Mouse (Mus musculus): ENCODE results near the gene Tmem232.

DNA sequence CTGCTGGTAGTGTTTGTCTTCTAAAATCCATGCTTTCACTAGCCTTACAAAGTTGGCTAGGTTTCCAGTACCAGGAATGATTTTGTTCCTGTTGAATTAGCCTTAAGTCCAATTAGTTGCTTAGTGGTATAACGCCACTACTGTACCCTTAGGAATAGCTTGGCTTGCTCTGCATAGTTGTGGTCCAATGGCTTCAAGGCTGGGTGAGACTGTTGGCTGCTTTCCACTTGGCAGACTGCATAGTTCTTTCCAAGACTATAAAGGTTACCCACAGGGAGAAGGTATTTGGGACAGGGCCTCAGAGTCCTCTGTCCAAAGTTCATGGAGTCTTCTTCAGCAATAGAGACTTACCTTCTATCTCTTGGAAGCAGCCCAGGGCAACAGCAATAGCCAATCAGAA lies 139.7 kb downstream of the Tmem232 start:
- no peak for TF ChIP-seq TAL1 (IDR thresholded peaks at IDR 0.05; ENCODE audit: low read length)
- TF ChIP-seq GATA1 (IDR thresholded peaks at IDR 0.05; ENCODE audit: low read length) = no peak

All from erythroblast, embryonic 14.5 days (primary cell).